Mouse (Mus musculus): ENCODE results near the gene Des. TPM values are rescaled to one million over a fixed set of nuclear protein-coding genes. Genes with fewer than 3 reads are reported as not detected.

Des gene
- polyA plus RNA-seq, 1 experiment, result 152 TPM

DNA sequence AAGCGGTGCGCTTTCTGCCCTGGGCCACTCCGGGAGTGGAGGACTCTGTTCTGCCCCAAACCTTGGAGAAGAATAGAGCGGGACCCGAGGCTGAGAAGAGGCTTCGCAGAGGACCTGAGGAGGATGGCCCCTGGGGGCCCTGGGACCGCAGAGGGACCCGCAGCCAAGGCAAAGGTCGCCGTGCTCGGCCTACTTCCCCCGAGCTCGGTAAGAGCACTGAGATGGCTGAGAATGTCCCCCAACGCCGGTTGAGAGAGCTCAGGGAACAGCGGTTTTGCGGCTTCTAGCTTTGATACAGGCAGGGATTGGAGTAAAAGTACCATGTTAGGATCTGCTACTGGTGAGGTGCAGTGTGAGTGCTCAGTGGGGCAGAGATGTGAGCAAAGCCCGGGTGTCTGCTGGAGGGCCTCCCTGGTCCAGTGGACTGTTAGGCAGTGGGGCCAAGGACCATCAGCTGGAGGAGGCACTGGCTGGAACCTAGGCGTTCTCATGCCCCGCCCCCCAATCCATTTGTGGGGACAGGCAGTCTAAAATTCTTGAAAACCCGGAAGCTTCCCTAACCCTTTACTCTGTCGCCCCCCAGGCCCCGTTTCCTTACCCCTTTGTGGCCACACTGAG lies 28.9 kb downstream of the Des start:
- no peak for TF ChIP-seq POLR2A (IDR thresholded peaks at IDR 0.05; ENCODE audit: low read depth, low read length)
- TF ChIP-seq CTCF (IDR thresholded peaks at IDR 0.05; ENCODE audit: extremely low read depth, insufficient read length, insufficient replicate concordance, low read depth, low read length), result no peak

DNA sequence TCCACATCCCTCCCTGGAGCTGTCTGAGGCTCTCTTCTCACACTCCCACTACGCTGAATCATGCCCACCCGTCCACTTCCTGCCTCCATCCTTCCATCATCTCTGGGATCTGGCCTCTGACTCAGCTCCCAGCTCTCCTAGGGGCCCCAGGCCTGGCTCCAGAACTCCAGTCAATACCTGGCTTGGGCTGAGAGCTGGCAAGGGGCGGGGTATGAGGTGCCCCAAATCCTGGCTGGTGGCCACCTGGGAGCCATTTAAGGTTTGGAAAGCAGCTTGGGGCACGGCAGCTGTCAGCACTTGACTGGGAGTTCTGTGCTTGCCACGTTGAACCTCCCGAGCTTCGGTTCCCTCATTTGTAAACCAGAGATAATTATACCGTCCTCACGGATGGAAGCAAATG lies 33.0 kb downstream of the Des start:
- H3K36me3 ChIP-seq (ENCODE audit: control insufficient read depth, insufficient read depth, low read length), result no peaks in the 10 kb centered on the region
- WGBS, result 50% methylated on average over 9 of the region's 9 CpGs
- no peak overlapping the region for H3K4me3 ChIP-seq (ENCODE audit: low read depth, low read length)
- TF ChIP-seq CTCF (IDR thresholded peaks at IDR 0.05; ENCODE audit: extremely low read depth, insufficient read length, insufficient replicate concordance, low read depth, low read length) (no peak), POLR2A (IDR thresholded peaks at IDR 0.05; ENCODE audit: low read depth, low read length) (no peak)
- no peaks in the 10 kb centered on the region for H3K4me1 ChIP-seq (ENCODE audit: control insufficient read depth, insufficient read depth, insufficient read length, low read length)
- H3K27ac ChIP-seq (ENCODE audit: insufficient read depth, low read depth, low read length), result peak overlapping the region; percentile 53
- H3K27me3 ChIP-seq (ENCODE audit: control insufficient read depth, insufficient read depth, low read length), result peaks cover 7% of the 10 kb centered on the region

More for the DNA sequence above, 28.9 kb downstream of the Des start:
- Histone ChIP-seq H3K36me3 (ENCODE audit: control insufficient read depth, insufficient read depth, low read length) (no peaks in the 10 kb centered on the region), H3K4me3 (ENCODE audit: low read depth, low read length) (no peak overlapping the region), H3K27me3 (ENCODE audit: control insufficient read depth, insufficient read depth, low read length) (peaks cover 24% of the 10 kb centered on the region), H3K27ac (ENCODE audit: insufficient read depth, low read depth, low read length) (no peak overlapping the region), H3K4me1 (ENCODE audit: control insufficient read depth, insufficient read depth, insufficient read length, low read length) (no peaks in the 10 kb centered on the region; the same call in 1 of the 2 replicates)
- 38% methylated on average over 23 of the region's 23 CpGs for WGBS

DNA sequence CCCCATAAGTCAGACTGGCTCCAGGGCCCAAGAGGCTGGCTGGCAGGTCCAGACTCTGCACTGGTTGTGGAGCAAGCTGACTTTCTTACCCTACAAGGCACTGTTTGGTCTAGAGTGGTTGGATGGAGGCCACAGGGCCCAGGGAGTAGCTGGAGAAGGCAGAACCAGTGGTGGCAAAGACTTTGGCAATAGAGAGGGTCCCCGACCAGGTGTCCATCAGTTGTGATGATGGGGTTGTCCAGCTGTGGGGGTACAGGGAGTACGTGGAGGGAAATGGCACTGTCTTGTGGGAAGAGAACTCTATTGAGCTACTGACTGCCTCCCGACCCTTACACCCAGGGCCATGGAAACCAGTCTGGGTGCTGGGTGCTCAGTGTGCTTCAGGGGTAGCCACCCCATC lies 33.7 kb downstream of the Des start:
- no peaks in the 10 kb centered on the region for H3K4me1 ChIP-seq (ENCODE audit: control insufficient read depth, insufficient read depth, insufficient read length, low read length)
- peak overlapping the region; percentile 35 for H3K27ac ChIP-seq (ENCODE audit: insufficient read depth, low read depth, low read length)
- 82% methylated on average over 3 of the region's 3 CpGs for WGBS
- no peak overlapping the region for H3K4me3 ChIP-seq (ENCODE audit: low read depth, low read length)
- H3K36me3 ChIP-seq (ENCODE audit: control insufficient read depth, insufficient read depth, low read length), result no peaks in the 10 kb centered on the region
- TF ChIP-seq POLR2A (IDR thresholded peaks at IDR 0.05; ENCODE audit: low read depth, low read length), result no peak
- no peak for TF ChIP-seq CTCF (IDR thresholded peaks at IDR 0.05; ENCODE audit: extremely low read depth, insufficient read length, insufficient replicate concordance, low read depth, low read length)
- H3K27me3 ChIP-seq (ENCODE audit: control insufficient read depth, insufficient read depth, low read length), result peaks cover under 1% of the 10 kb centered on the region; the same call in 1 of the 2 replicates

DNA sequence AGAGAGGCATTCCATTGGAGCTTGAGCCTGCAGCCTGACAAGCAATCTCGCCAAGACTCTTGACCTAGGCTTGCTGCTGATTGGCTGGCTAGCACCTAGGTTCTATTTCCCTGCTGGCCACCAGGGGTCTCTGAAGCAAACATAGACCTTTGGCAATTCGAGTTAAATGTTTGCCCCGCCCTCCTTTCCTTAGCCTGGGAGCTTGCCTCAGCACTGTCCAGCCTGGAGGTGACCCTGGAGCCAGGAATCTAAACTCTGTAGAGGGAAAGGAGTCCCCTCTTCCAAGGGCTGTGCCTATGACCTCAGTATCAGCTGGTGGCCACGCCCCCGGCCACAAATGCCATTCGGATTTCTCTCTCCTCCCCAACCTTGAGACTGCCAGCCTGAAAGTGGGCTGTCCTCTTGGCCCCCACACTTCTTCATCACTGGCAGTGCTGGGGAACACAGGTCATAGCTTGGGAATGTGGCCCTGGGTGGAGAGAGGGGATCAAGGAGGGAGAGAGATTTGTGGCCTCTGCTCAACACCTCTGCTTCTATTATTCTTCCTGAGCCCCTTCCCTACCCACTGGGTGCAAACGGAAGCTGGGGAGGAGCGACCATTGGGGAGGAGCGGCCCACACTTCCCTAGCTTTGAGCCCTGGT lies 38.8 kb downstream of the Des start:
- peak overlapping the region; percentile 34 for H3K27ac ChIP-seq (ENCODE audit: insufficient read depth, low read depth, low read length)
- 21% methylated on average over 9 of the region's 9 CpGs for WGBS
- no peak overlapping the region for H3K4me3 ChIP-seq (ENCODE audit: low read depth, low read length)
- H3K27me3 ChIP-seq (ENCODE audit: control insufficient read depth, insufficient read depth, low read length), result no peaks in the 10 kb centered on the region
- no peaks in the 10 kb centered on the region for H3K4me1 ChIP-seq (ENCODE audit: control insufficient read depth, insufficient read depth, insufficient read length, low read length)
- TF ChIP-seq CTCF (IDR thresholded peaks at IDR 0.05; ENCODE audit: extremely low read depth, insufficient read length, insufficient replicate concordance, low read depth, low read length) (peak; percentile 66; the same call in 1 of the 2 replicates), POLR2A (IDR thresholded peaks at IDR 0.05; ENCODE audit: low read depth, low read length) (no peak)
- no peaks in the 10 kb centered on the region for H3K36me3 ChIP-seq (ENCODE audit: control insufficient read depth, insufficient read depth, low read length)

DNA sequence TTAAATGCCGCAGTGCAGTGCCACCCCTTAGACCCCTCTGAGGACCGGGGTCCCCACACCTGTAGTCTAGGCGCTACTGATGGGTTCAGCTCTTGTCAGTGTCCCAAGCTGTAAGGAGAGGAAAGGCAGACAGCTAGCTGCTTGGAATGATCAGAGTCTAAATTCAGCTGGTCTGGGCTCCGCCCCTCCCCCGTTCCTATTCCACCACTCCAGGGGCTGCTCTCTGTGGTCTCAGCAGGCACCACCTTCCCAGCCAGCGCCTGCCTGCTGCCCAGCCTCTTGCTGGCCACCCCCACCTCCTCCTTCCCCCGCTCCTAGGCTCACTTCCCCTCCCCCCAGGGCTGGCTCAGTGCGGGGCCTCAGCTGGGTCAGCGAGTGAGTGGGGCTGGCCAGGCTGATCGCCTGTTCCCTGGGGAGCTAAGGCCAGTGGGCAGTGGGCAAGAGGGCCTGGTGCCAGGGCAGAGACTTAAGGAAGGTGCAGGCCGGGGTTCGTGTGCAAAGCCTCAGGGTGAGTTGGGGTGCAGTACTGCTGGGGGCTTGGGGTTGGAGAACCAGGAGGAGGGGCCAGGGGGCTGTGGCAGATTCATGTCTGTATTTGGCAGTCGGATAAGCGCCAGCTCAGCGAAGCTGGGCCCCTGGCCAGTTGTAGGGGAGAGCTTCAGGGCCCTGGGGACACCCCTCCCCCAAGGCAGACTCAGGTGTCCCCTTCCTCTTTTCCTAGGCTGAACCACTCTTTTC lies 39.8 kb downstream of the Des start:
- TF ChIP-seq CTCF (IDR thresholded peaks at IDR 0.05; ENCODE audit: extremely low read depth, insufficient read length, insufficient replicate concordance, low read depth, low read length) (no peak), POLR2A (IDR thresholded peaks at IDR 0.05; ENCODE audit: low read depth, low read length) (no peak)
- no peaks in the 10 kb centered on the region for H3K4me1 ChIP-seq (ENCODE audit: control insufficient read depth, insufficient read depth, insufficient read length, low read length)
- 34% methylated on average over 15 of the region's 15 CpGs for WGBS
- H3K27me3 ChIP-seq (ENCODE audit: control insufficient read depth, insufficient read depth, low read length), result no peaks in the 10 kb centered on the region
- H3K4me3 ChIP-seq (ENCODE audit: low read depth, low read length), result peak overlapping the region; percentile 28; the same call in 1 of the 2 replicates
- H3K27ac ChIP-seq (ENCODE audit: insufficient read depth, low read depth, low read length), result peak overlapping the region; percentile 34
- no peaks in the 10 kb centered on the region for H3K36me3 ChIP-seq (ENCODE audit: control insufficient read depth, insufficient read depth, low read length)

DNA sequence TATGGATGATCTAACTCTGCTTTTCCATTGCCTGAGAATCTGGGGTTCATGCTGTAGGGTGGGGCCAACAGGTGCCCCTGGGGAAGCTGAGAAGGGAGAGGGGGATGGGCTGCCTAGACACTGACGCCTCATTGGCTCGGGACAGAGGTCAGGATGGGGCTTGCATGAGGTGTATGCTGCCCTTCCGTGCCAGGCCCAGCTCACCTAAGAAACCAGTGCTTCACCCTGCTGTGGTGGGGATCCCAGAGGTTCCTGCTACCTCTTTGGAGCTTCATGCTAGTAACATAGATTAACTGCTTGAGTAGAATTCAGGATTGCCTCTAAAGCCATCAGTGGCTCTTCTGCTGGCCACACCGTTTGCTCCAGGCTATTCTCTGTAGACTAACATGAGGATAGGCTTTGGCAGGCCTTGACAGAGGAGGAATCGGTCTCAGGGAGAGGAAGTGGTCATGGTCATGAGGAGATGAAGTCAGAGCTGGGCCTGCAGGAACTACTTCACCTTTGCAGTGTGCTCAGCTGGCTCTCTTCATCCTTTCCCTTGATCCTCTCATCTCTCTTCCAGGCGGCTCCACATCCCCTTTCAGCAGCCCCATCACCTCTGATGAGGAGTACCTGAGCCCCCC lies 40.5 kb downstream of the Des start:
- Histone ChIP-seq H3K36me3 (ENCODE audit: control insufficient read depth, insufficient read depth, low read length) (no peaks in the 10 kb centered on the region), H3K4me1 (ENCODE audit: control insufficient read depth, insufficient read depth, insufficient read length, low read length) (no peaks in the 10 kb centered on the region), H3K4me3 (ENCODE audit: low read depth, low read length) (no peak overlapping the region), H3K27ac (ENCODE audit: insufficient read depth, low read depth, low read length) (peak overlapping the region; percentile 7; the same call in 1 of the 2 replicates), H3K27me3 (ENCODE audit: control insufficient read depth, insufficient read depth, low read length) (no peaks in the 10 kb centered on the region)
- no peak for TF ChIP-seq CTCF (IDR thresholded peaks at IDR 0.05; ENCODE audit: extremely low read depth, insufficient read length, insufficient replicate concordance, low read depth, low read length)
- TF ChIP-seq POLR2A (IDR thresholded peaks at IDR 0.05; ENCODE audit: low read depth, low read length), result no peak
- 43% methylated on average over 6 of the region's 6 CpGs for WGBS

All from small intestine, adult 2 months (tissue).